21 mouse cellular contexts compared by ENCODE assay signal in the genomic region with DNA sequence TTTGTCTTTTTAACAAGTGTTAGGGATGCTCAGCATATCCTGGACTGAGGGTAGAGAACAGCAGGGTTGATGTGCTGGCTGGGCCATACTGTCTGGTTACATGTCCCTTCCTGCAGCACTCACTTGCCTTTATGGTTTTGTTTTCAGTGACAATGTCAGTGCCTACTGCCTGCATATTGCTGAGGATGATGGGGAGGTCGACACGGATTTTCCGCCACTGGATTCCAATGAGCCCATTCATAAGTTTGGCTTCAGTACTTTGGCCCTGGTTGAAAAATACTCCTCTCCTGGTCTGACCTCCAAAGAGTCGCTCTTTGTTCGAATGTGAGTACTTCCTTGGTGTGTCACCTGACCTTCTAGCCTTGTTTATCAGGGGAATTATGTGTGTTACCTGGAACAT.
DNase-seq lines count a peak whose midpoint lies in the region; ATAC-seq and TF ChIP-seq lines count a peak whose summit lies in the region.
"Had no signal": no experiment of that assay in that cellular context is flagged by ENCODE, and none has a peak within 500 bp of the region (broad histone marks: within the 10 kb centered on the region; RNA-seq: fewer than 3 reads in every experiment).

No protein-coding gene starts in this region.

- H3K27me3 ChIP-seq in heart, embryonic 12.5 days (replicated peaks) = no peaks in the 10 kb centered on the region
- no peaks in the 10 kb centered on the region for H3K27me3 ChIP-seq in megakaryocyte, embryonic 14.5 days (replicated peaks)
- H3K27me3 ChIP-seq: embryonic facial prominence, embryonic 12.5 days; forebrain, embryonic 13.5 days; forebrain, embryonic 15.5 days; Patski had no signal

- no peak overlapping the region for H3K27ac ChIP-seq in heart, embryonic 12.5 days (ENCODE audit: poor library complexity, severe bottlenecking)
- H3K27ac ChIP-seq in layer of hippocampus, adult 2 months = no peak overlapping the region
- H3K27ac ChIP-seq: embryonic facial prominence, embryonic 10.5 days; embryonic facial prominence, embryonic 12.5 days; forebrain, embryonic 13.5 days; forebrain, embryonic 15.5 days had no signal

- DNase-seq in heart, adult 11 months = peak; percentile 75
- DNase-seq in layer of hippocampus, adult 2 months (ENCODE audit: low spot score in 2 of 2) = no peak
- DNase-seq: adrenal gland, adult 2 months; adrenal gland, postnatal 10 days; adrenal gland, postnatal 25 days; cerebellum, adult 11-12 months; cerebellum, adult 2 months; cerebellum, adult 9-10 months; cerebellum, postnatal 10 days; cerebellum, postnatal 25 days; forebrain, postnatal 0 days had no signal

- no peak overlapping the region for H3K4me3 ChIP-seq in heart, embryonic 12.5 days
- peak overlapping the region; percentile 50 for H3K4me3 ChIP-seq in megakaryocyte, embryonic 14.5 days (replicated peaks)
- no peak overlapping the region for H3K4me3 ChIP-seq in layer of hippocampus, adult 2 months
- H3K4me3 ChIP-seq: embryonic facial prominence, embryonic 10.5 days; embryonic facial prominence, embryonic 12.5 days; forebrain, embryonic 13.5 days; forebrain, embryonic 15.5 days had no signal

- 85% methylated on average over 5 of the region's 5 CpGs for WGBS in heart, embryonic 12.5 days

- H3K9me3 ChIP-seq in heart, embryonic 12.5 days (replicated peaks) = no peaks in the 10 kb centered on the region
- no peaks in the 10 kb centered on the region for H3K9me3 ChIP-seq in megakaryocyte, embryonic 14.5 days
- H3K9me3 ChIP-seq: embryonic facial prominence, embryonic 10.5 days; embryonic facial prominence, embryonic 12.5 days; forebrain, embryonic 13.5 days; forebrain, embryonic 15.5 days; G1E had no signal

- TF ChIP-seq CTCF in layer of hippocampus, adult 2 months (conservative IDR thresholded peaks at IDR 0.05) = no peak

- no peaks in the 10 kb centered on the region for H3K4me1 ChIP-seq in heart, embryonic 12.5 days (replicated peaks)
- peaks cover 10% of the 10 kb centered on the region for H3K4me1 ChIP-seq in megakaryocyte, embryonic 14.5 days
- H3K4me1 ChIP-seq: embryonic facial prominence, embryonic 10.5 days; embryonic facial prominence, embryonic 12.5 days; forebrain, embryonic 13.5 days had no signal

- H3K4me2 ChIP-seq in heart, embryonic 12.5 days = no peak overlapping the region
- H3K4me2 ChIP-seq: embryonic facial prominence, embryonic 12.5 days; forebrain, embryonic 13.5 days; forebrain, embryonic 15.5 days had no signal

- no peak for ATAC-seq in heart, embryonic 12.5 days (ENCODE audit: insufficient number of reproducible peaks, low FRiP score)
- no peak for ATAC-seq in megakaryocyte, adult 5-6 weeks (ENCODE audit: poor library complexity, severe bottlenecking)
- ATAC-seq: activated CD4-positive, CD25-positive, alpha-beta regulatory T cell, adult 4 months; forebrain, embryonic 13.5 days; forebrain, embryonic 15.5 days; forebrain, postnatal 0 days; Patski had no signal

- 0 out of 2 replicates have a peak, but pooled peaks cover 2% of the 10 kb centered on the region for H3K36me3 ChIP-seq in heart, embryonic 12.5 days
- H3K36me3 ChIP-seq in megakaryocyte, embryonic 14.5 days (replicated peaks; ENCODE audit: low read length) = peaks cover 41% of the 10 kb centered on the region
- H3K36me3 ChIP-seq: embryonic facial prominence, embryonic 12.5 days; forebrain, embryonic 15.5 days had no signal

- no peak overlapping the region for H3K9ac ChIP-seq in heart, embryonic 12.5 days
- H3K9ac ChIP-seq: embryonic facial prominence, embryonic 12.5 days; forebrain, embryonic 13.5 days; forebrain, embryonic 15.5 days; forebrain, postnatal 0 days had no signal
